Mouse (Mus musculus) heart, adult 2 months (tissue): ENCODE data around the gene Erg.
A peak's percentile ranks its signal among the peaks of the same experiment; 100 is the strongest.

Experiments
- CTCF ChIP-seq: fragments of 200-600 bp; IDR thresholded peaks from 2 replicates; pipeline ENCODE4 v1.8.1; 2022; ENCODE audit warnings: antibody characterized with exemption, mild to moderate bottlenecking, moderate library complexity
- EP300 ChIP-seq: fragments of 200-500 bp; IDR thresholded peaks from 2 replicates; pipeline ENCODE4 v1.6.1; 2011; ENCODE audit warnings: low read depth, low read length, control low read depth; ENCODE audit not compliant: insufficient read depth
- POLR2A ChIP-seq: fragments of 200-500 bp; IDR thresholded peaks from 2 replicates; pipeline ENCODE4 v1.6.1; 2011; ENCODE audit warnings: mild to moderate bottlenecking, low read depth, low read length, control low read depth; ENCODE audit not compliant: insufficient read depth

- TF ChIP-seq POLR2A (no peak), CTCF (peak; percentile 82), EP300 (peak; percentile 90)
Measured at GRCm38 (mm10) chr16:95340885-95341791, 245.3 kb downstream of the Erg start.
